Mouse (Mus musculus) layer of hippocampus, adult 9-10 months (tissue): Measurements from ENCODE around the gene Vti1a.

Source experiments
- DNase-seq: peaks from one replicate; pipeline ENCODE4 v3.0.0; 2022; ENCODE audit warnings: low spot score

Gene Vti1a

GRCm38 (mm10) chr19:55585270-55586224 is 269.5 kb downstream of the Vti1a start:
- DNase-seq, result no peak

- no peak for DNase-seq
Observed at GRCm38 (mm10) chr19:55587638-55588421, 271.7 kb downstream of the Vti1a start.

GRCm38 (mm10) chr19:55588948-55589896 is 273.1 kb downstream of the Vti1a start:
- DNase-seq, result no peak

- DNase-seq, result peak; percentile 15
Observed at GRCm38 (mm10) chr19:55592876-55593691, 277.0 kb downstream of the Vti1a start.

- DNase-seq, result no peak
Observed at GRCm38 (mm10) chr19:55593729-55594444, 277.8 kb downstream of the Vti1a start.

- DNase-seq, result no peak
Observed at GRCm38 (mm10) chr19:55594451-55594850, 278.4 kb downstream of the Vti1a start.

- no peak for DNase-seq
Observed at GRCm38 (mm10) chr19:55595945-55596649, 280.0 kb downstream of the Vti1a start.

- no peak for DNase-seq
Observed at GRCm38 (mm10) chr19:55596804-55597203, 280.7 kb downstream of the Vti1a start.

GRCm38 (mm10) chr19:55597296-55597695 is 281.2 kb downstream of the Vti1a start:
- no peak for DNase-seq

- DNase-seq, result no peak
Observed at GRCm38 (mm10) chr19:55597951-55598350, 281.9 kb downstream of the Vti1a start.

GRCm38 (mm10) chr19:55599124-55599523 is 283.0 kb downstream of the Vti1a start:
- no peak for DNase-seq

- DNase-seq, result no peak
Observed at GRCm38 (mm10) chr19:55607725-55608124, 291.6 kb downstream of the Vti1a start.

- no peak for DNase-seq
Observed at GRCm38 (mm10) chr19:55608858-55609375, 292.8 kb downstream of the Vti1a start.

- DNase-seq, result no peak
Observed at GRCm38 (mm10) chr19:55609806-55610205, 293.7 kb downstream of the Vti1a start.

- DNase-seq, result no peak
Observed at GRCm38 (mm10) chr19:55615743-55616142, 299.6 kb downstream of the Vti1a start.

GRCm38 (mm10) chr19:55616276-55616675 is 300.2 kb downstream of the Vti1a start:
- DNase-seq, result no peak

GRCm38 (mm10) chr19:55616937-55617336 is 300.8 kb downstream of the Vti1a start:
- no peak for DNase-seq

GRCm38 (mm10) chr19:55618546-55618945 is 302.5 kb downstream of the Vti1a start:
- no peak for DNase-seq

- no peak for DNase-seq
Observed at GRCm38 (mm10) chr19:55620411-55621008, 304.4 kb downstream of the Vti1a start.
